Mouse (Mus musculus): Measurements from ENCODE around the gene Dnajc22. TPM values are rescaled to one million over a fixed set of nuclear protein-coding genes. Genes with fewer than 3 reads are reported as not detected.

Gene Dnajc22
- total RNA-seq, 2 experiments from 2014 or later, result 0.39 to 1.1 TPM

Small RNA genes within 50 kb of the gene (microRNA-seq; reads per million reads assigned to microRNA genes)
- 0 to 1.4 reads per million in 2 experiments for gene Mir6960

Other genes starting within 250 kb of the Dnajc22 start
- 10 to 100 TPM; 71.4 to 77.3 TPM for gene Kmt2d, start 222.0 kb upstream of the Dnajc22 start, total RNA-seq (2021)
- 10 to 100 TPM in 1 of 2 experiments, 1 to 10 TPM in 1; 8.8 to 13.0 TPM for gene Rhebl1, start 198.6 kb upstream of the Dnajc22 start, total RNA-seq (2021)
- gene Dhh, start 194.6 kb upstream of the Dnajc22 start, total RNA-seq (2021), result under 1 TPM; 0.36 to 0.57 TPM
- 10 to 100 TPM; 17.2 to 27.3 TPM for gene Lmbr1l, start 174.9 kb upstream of the Dnajc22 start, total RNA-seq (2021)
- gene Tuba1b, start 158.6 kb upstream of the Dnajc22 start, total RNA-seq (2021), result 100 to 1,000 TPM; 931 to 937 TPM
- gene Gm49450, start 139.6 kb upstream of the Dnajc22 start, total RNA-seq (2021), result not detected
- gene Tuba1a, start 139.5 kb upstream of the Dnajc22 start, total RNA-seq (2021), result 1,000 to 10,000 TPM; 3,808 to 4,015 TPM
- 100 to 1,000 TPM; 234 TPM for gene Tuba1c, start 63.3 kb upstream of the Dnajc22 start, total RNA-seq (2021)
- gene Prph, start 38.0 kb upstream of the Dnajc22 start, total RNA-seq (2021), result 10 to 100 TPM in 1 of 2 experiments, 1 to 10 TPM in 1; 9.1 to 13.2 TPM
- gene Troap, start 18.6 kb upstream of the Dnajc22 start, total RNA-seq (2021), result 1 to 10 TPM; 1.4 to 1.7 TPM
- under 1 TPM in 1 of 2 experiments, not detected in 1; 0.25 TPM for gene C1ql4, start 5.4 kb upstream of the Dnajc22 start, total RNA-seq (2021)
- 10 to 100 TPM; 32.3 to 35.1 TPM for gene Spats2, start 32.7 kb downstream of the Dnajc22 start, total RNA-seq (2021)
- gene Kcnh3, start 131.7 kb downstream of the Dnajc22 start, total RNA-seq (2021), result 100 to 1,000 TPM in 1 of 2 experiments, 10 to 100 TPM in 1; 91.5 to 105 TPM
- gene Mcrs1, start 158.8 kb downstream of the Dnajc22 start, total RNA-seq (2021), result 100 to 1,000 TPM in 1 of 2 experiments, 10 to 100 TPM in 1; 96.8 to 100 TPM
- gene Prpf40b, start 201.9 kb downstream of the Dnajc22 start, total RNA-seq (2021), result 100 to 1,000 TPM in 1 of 2 experiments, 10 to 100 TPM in 1; 85.8 to 105 TPM
- 1 to 10 TPM; 2.0 to 2.1 TPM for gene Fam186b, start 202.7 kb downstream of the Dnajc22 start, total RNA-seq (2021)

All from layer of hippocampus, postnatal 10 days (tissue).